Mouse (Mus musculus) liver, adult 2 months (tissue): ENCODE data around the gene Camk2d. TPM values are rescaled to one million over a fixed set of nuclear protein-coding genes. Genes with fewer than 3 reads are reported as not detected.

Experiments used
- DNase-seq: peaks from one replicate; pipeline ENCODE4 v3.0.0-alpha.2; 2011; ENCODE audit warnings: low read depth, low spot score; ENCODE audit errors: extremely low read depth
- H3K27ac ChIP-seq: fragments of 200-500 bp; replicated peaks from 2 replicates; pipeline ENCODE4 v1.5.1; 2012; ENCODE audit warnings: low read depth, mild to moderate bottlenecking, control low read depth, inconsistent platforms, low read length; ENCODE audit not compliant: insufficient read depth
- H3K27me3 ChIP-seq: fragments of 200-500 bp; 2 replicates; pipeline ENCODE4 v1.6.1; 2012; ENCODE audit warnings: mild to moderate bottlenecking, moderate library complexity, low read length, inconsistent platforms; ENCODE audit not compliant: control insufficient read depth, insufficient read depth
- H3K36me3 ChIP-seq: fragments of 200-500 bp; 2 replicates; pipeline ENCODE4 v1.6.1; 2012; ENCODE audit warnings: low read length, inconsistent platforms; ENCODE audit not compliant: control insufficient read depth, insufficient read depth
- H3K4me1 ChIP-seq: fragments of 200-500 bp; 2 replicates; pipeline ENCODE4 v1.6.1; 2011; ENCODE audit warnings: low read length; ENCODE audit not compliant: control insufficient read depth, insufficient read depth
- H3K4me3 ChIP-seq: fragments of 200-500 bp; 2 replicates; pipeline ENCODE4 v1.5.1; 2011; ENCODE audit warnings: low read depth, mild to moderate bottlenecking, control low read depth, low read length, moderate library complexity; ENCODE audit not compliant: insufficient read depth
- H3K79me2 ChIP-seq: fragments of 200-500 bp; 2 replicates; pipeline ENCODE4 v1.6.1; 2012; ENCODE audit warnings: inconsistent platforms, mild to moderate bottlenecking, low read length, moderate library complexity; ENCODE audit not compliant: control insufficient read depth, insufficient read depth
- H3K9ac ChIP-seq: fragments of 200-500 bp; 2 replicates; pipeline ENCODE4 v1.6.1; 2012; ENCODE audit warnings: low read depth, mild to moderate bottlenecking, control low read depth, inconsistent platforms, low read length
- CTCF ChIP-seq: fragments of 200-500 bp; IDR thresholded peaks from 2 replicates; pipeline ENCODE4 v1.5.1; 2011; ENCODE audit warnings: low read depth, low read length, control low read depth
- POLR2A ChIP-seq: fragments of 200-500 bp; IDR thresholded peaks from 2 replicates; pipeline ENCODE4 v1.6.1; 2011; ENCODE audit warnings: low read length, control low read depth; ENCODE audit not compliant: insufficient read depth; ENCODE audit errors: extremely low read depth
- WGBS: fragments of 180-500 bp; shearing (Covaris S2); methylation state at CpG from one replicate; pipeline ENCODE4 v1.1.7; 2018; 5-methylcytosine and 5-hydroxymethylcytosine counted together
- polyA plus RNA-seq: library from polyadenylated mRNA; depleted of rRNA; stranded (reverse); fragments of >200 nt; gene quantifications from 2 replicates; pipeline ENCODE4 v1.2.3, GENCODE M21; 2012
- total RNA-seq: library from RNA; depleted of rRNA; stranded (reverse); fragments of >200 nt; gene quantifications from 2 replicates; pipeline ENCODE4 v1.2.3, GENCODE M21; 2014

Camk2d gene
- total and polyA plus RNA-seq, 2 experiments, result 5.9 to 9.4 TPM

DNA sequence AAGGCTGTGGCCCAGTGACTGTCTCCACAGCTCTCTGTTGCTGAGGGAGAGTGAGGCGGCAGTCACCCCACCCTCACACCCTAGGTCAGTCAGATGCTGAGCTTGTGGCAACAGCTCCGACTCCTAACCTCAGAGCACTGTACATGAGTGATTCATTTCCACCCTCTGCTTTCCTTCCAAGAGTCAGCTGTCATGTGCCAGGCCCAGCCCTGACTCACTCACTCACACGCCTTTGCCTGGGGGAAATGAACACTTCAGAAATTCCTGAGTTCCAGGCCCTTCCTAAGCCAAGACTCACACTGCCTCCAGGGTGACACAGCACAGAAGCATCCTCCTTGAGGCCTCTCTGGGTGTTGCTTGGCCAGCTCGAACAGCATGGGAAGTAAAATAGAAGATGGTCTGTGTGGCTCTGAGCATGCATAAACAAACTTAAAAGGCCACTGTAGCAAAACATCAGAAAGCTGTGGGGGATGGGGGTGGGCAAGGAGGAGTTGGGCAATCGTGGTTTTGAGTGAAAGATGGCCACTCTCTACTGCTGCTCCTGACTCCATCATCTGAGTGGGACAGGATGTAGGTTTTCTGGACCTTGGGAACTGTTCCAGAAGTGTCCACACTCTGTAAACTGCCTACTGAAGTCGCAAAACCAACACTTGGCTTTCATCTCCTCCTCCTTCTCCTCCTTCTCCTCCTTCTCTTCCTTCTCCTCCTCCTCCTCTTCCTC lies 235.5 kb downstream of the Camk2d start:
- DNase-seq, result no peak

DNA sequence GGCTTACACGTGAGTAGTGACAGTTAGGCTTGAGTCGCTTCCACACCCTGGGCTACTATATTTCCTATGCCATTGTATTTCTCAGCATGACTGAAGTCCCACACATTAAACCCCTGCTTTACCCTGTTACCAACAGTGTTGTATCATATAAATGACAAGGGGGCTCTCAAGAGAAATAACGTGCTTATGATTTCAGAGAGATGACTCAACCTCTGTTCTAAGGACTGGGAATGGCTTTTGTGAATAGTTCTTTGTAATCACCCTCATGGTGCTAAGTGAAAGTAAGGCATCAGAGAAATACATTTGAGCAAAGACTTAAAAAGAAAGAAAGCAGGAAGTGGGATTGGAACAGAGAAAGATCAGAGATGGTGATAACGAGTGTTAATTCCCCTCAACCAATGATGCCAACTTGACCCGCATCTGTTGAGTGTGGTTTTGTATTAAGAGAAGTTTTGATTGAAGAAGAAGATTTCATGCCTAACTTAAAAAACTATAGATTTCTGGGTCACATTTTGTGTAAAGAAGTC lies 238.6 kb downstream of the Camk2d start:
- no peak for DNase-seq
- Histone ChIP-seq H3K4me1 (no peaks in the 10 kb centered on the region), H3K79me2 (no peaks in the 10 kb centered on the region), H3K27ac (no peak overlapping the region), H3K27me3 (no peaks in the 10 kb centered on the region), H3K9ac (no peak overlapping the region), H3K4me3 (no peak overlapping the region), H3K36me3 (peaks cover 3% of the 10 kb centered on the region; the same call in 1 of the 2 replicates)
- TF ChIP-seq CTCF, result no peak
- 92% methylated on average over 5 of the region's 5 CpGs for WGBS

More for the DNA sequence above, 235.5 kb downstream of the Camk2d start:
- TF ChIP-seq POLR2A (no peak), CTCF (no peak)
- Histone ChIP-seq H3K27ac (no peak overlapping the region), H3K27me3 (no peaks in the 10 kb centered on the region), H3K79me2 (no peaks in the 10 kb centered on the region), H3K4me1 (no peaks in the 10 kb centered on the region), H3K36me3 (no peaks in the 10 kb centered on the region; the same call in 1 of the 2 replicates), H3K4me3 (no peak overlapping the region), H3K9ac (no peak overlapping the region)
- 72% methylated on average over 6 of the region's 6 CpGs for WGBS

DNA sequence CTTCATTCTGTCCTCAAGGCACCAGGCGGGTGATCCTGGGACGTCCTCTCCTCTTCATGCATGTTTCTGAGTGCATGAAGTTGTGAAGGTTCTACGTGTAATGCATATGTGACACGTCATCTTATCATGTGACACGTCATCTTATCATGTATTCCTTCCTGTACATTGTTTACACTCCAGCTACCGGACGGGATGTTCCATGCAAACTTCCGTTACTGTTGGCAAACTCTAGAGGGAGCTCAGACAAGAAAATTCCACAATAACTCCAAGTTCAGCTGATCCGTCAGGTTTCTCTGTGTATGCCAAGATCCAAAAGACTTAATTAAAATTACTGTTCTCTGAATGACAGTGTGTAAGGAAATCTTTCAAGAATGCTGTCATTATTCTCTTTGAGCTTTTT lies 246.7 kb downstream of the Camk2d start:
- 77% methylated on average over 9 of the region's 9 CpGs for WGBS
- Histone ChIP-seq H3K36me3 (peaks cover 16% of the 10 kb centered on the region), H3K27ac (no peak overlapping the region), H3K9ac (no peak overlapping the region), H3K4me1 (no peaks in the 10 kb centered on the region), H3K27me3 (no peaks in the 10 kb centered on the region), H3K4me3 (no peak overlapping the region), H3K79me2 (no peaks in the 10 kb centered on the region)
- peak; percentile 13 for DNase-seq
- TF ChIP-seq CTCF, result no peak
- TF ChIP-seq POLR2A, result no peak

DNA sequence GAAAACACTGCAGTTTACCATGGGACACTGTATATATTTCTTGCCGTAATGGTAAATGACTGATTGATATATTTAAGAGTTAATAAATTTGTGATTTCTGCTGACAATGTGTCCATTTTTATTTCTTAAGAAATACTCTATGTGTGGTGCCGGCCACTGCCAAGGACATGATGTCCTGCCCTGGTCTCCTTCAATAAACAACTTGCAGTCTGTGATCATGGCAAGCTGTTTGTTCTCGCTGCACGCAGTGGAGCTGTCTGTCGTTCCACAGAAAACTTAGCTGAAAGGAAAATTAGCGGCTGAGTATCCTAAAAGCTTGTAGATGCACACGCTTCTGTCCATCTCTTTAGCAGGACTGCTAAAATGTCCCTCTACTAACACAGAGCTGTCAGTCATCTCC lies 248.7 kb downstream of the Camk2d start:
- Histone ChIP-seq H3K9ac (no peak overlapping the region), H3K4me3 (no peak overlapping the region), H3K79me2 (no peaks in the 10 kb centered on the region), H3K27me3 (no peaks in the 10 kb centered on the region), H3K27ac (no peak overlapping the region), H3K36me3 (peaks cover 12% of the 10 kb centered on the region), H3K4me1 (no peaks in the 10 kb centered on the region)
- WGBS, result 94% methylated on average over 7 of the region's 7 CpGs
- TF ChIP-seq CTCF (no peak), POLR2A (no peak)
- no peak for DNase-seq

DNA sequence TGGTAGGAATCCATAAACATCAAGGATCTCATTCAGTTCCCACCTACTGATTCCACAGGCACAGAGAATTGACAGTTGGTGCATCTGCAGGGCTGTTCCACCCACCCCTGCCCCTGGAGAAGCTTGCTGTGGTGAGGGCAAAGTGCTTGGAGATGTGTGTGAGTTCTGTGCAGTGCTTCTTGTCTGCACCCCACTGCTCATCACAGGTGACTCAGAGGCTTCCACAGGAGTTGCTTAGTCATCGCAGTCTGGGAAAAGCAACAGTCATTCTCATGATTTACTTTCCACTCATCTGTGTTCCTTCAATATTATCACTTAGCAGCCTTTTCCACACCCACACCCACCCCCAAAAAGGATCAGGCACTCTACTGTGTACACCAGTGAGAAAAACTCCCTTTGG lies 252.0 kb downstream of the Camk2d start:
- no peak overlapping the region for H3K9ac ChIP-seq
- H3K79me2 ChIP-seq, result no peaks in the 10 kb centered on the region
- WGBS, result 96% methylated on average over 1 of the region's 1 CpGs
- TF ChIP-seq CTCF, result no peak
- TF ChIP-seq POLR2A, result no peak
- no peaks in the 10 kb centered on the region for H3K4me1 ChIP-seq
- no peaks in the 10 kb centered on the region for H3K27me3 ChIP-seq
- no peak overlapping the region for H3K4me3 ChIP-seq
- DNase-seq, result no peak
- H3K36me3 ChIP-seq, result peaks cover 3% of the 10 kb centered on the region; the same call in 1 of the 2 replicates
- no peak overlapping the region for H3K27ac ChIP-seq

DNA sequence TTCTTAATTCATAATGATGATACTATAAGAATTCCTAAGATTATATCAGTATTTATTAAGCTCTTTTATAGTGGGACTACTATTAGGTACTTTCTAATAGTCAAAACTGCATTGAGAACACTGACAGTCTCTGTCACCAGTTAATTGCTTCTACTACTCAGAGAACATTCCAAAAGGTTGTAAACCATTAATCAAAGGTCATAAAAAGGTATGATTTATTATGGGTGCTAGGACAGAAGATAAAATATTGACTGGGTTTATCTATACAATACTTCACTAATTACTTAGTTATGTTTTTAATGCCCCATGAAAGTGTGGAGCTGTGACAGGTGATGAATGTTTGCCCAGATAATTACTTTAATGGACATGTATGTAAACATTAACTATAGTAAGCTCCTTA lies 264.3 kb downstream of the Camk2d start:
- no peak for TF ChIP-seq POLR2A
- no peaks in the 10 kb centered on the region for H3K36me3 ChIP-seq
- DNase-seq, result no peak
- no peak overlapping the region for H3K9ac ChIP-seq
- no peaks in the 10 kb centered on the region for H3K4me1 ChIP-seq
- no peak overlapping the region for H3K4me3 ChIP-seq
- no peak overlapping the region for H3K27ac ChIP-seq
- no peaks in the 10 kb centered on the region for H3K27me3 ChIP-seq
- no peaks in the 10 kb centered on the region for H3K79me2 ChIP-seq
